Mouse (Mus musculus) bone marrow, adult 2 months (tissue): ENCODE results near the gene Ptpra.

ENCODE experiments used
- CTCF ChIP-seq: fragments of 200-500 bp; IDR thresholded peaks from 2 replicates; pipeline ENCODE4 v1.5.1; 2011; ENCODE audit warnings: low read length, control low read depth; ENCODE audit not compliant: control insufficient read depth, insufficient read depth
- POLR2A ChIP-seq: fragments of 200-500 bp; IDR thresholded peaks from 2 replicates; pipeline ENCODE4 v1.6.1; 2011; ENCODE audit warnings: low read depth, mild to moderate bottlenecking, control low read depth, low read length, borderline replicate concordance; ENCODE audit not compliant: control insufficient read depth

GRCm38 (mm10) chr2:130564983-130565382, 114.9 kb downstream of the Ptpra start:
- TF ChIP-seq POLR2A (no peak), CTCF (no peak)
